Mouse (Mus musculus): ENCODE data around the gene Cars2. TPM values are rescaled to one million over a fixed set of nuclear protein-coding genes. Genes with fewer than 3 reads are reported as not detected.

Gene Cars2
- total and polyA plus RNA-seq, 3 experiments: 62.8 to 63.8 TPM; not detected in 1

GRCm38 (mm10) chr8:11486142-11486541, 64.4 kb downstream of the Cars2 start:
- TF ChIP-seq RAD21 (IDR thresholded peaks at IDR 0.05; ENCODE audit: low read depth, low read length) (peak; percentile 83), ZKSCAN1 (IDR thresholded peaks at IDR 0.05; ENCODE audit: low read depth, low read length) (no peak), TAL1 (IDR thresholded peaks at IDR 0.05; ENCODE audit: low read length) (no peak), SMC3 (IDR thresholded peaks at IDR 0.05; ENCODE audit: low read depth, low read length) (peak; percentile 82), CTCF (IDR thresholded peaks at IDR 0.05 in 2 of 3, conservative IDR thresholded peaks at IDR 0.05 in 1 of 3; ENCODE audit: control insufficient read depth in 1 of 3, insufficient read depth in 1 of 3, low read depth in 2 of 3, low read length in 3 of 3, poor library complexity in 1 of 3, severe bottlenecking in 1 of 3) (peak; percentile 89 to 90 (median 90)), MYC (IDR thresholded peaks at IDR 0.05; ENCODE audit: low read depth, low read length) (no peak), EP300 (IDR thresholded peaks at IDR 0.05; ENCODE audit: low read depth in 1 of 2, low read length in 2 of 2) (no peak), KAT2A (conservative IDR thresholded peaks at IDR 0.05; ENCODE audit: low read depth, low read length) (no peak), BHLHE40 (IDR thresholded peaks at IDR 0.05; ENCODE audit: borderline replicate concordance, low read depth, low read length) (no peak), HCFC1 (IDR thresholded peaks at IDR 0.05; ENCODE audit: low read depth, low read length) (no peak), POLR2AphosphoS5 (IDR thresholded peaks at IDR 0.05; ENCODE audit: borderline replicate concordance, low read depth, low read length) (no peak), JUND (IDR thresholded peaks at IDR 0.05; ENCODE audit: low read depth, low read length) (no peak), NELFE (IDR thresholded peaks at IDR 0.05; ENCODE audit: low read depth, low read length) (no peak), MAX (IDR thresholded peaks at IDR 0.05; ENCODE audit: low read length) (no peak), MXI1 (IDR thresholded peaks at IDR 0.05; ENCODE audit: low read depth, low read length) (no peak), USF1 (IDR thresholded peaks at IDR 0.05; ENCODE audit: low read depth, low read length) (no peak), ZC3H11A (IDR thresholded peaks at IDR 0.05; ENCODE audit: low read depth, low read length) (peak; percentile 66), ZMIZ1 (IDR thresholded peaks at IDR 0.05; ENCODE audit: low read depth, low read length) (no peak), TCF12 (IDR thresholded peaks at IDR 0.05; ENCODE audit: low read depth, low read length) (no peak), POLR2A (IDR thresholded peaks at IDR 0.05; ENCODE audit: control insufficient read depth in 1 of 2, insufficient read depth in 1 of 2, low read depth in 1 of 2, low read length in 2 of 2, poor library complexity in 1 of 2) (no peak), RCOR1 (IDR thresholded peaks at IDR 0.05; ENCODE audit: low read depth, low read length) (no peak), ZNF384 (IDR thresholded peaks at IDR 0.05; ENCODE audit: low read depth, low read length) (no peak)
- Histone ChIP-seq H3K9me3 (replicated peaks; ENCODE audit: insufficient read depth, low read length) (no peaks in the 10 kb centered on the region), H3K4me1 (ENCODE audit: control insufficient read depth in 1 of 2, insufficient read depth in 2 of 2, low read length in 2 of 2) (peaks cover 0 to 12% of the 10 kb centered on the region in 2 experiments; a peak in 2 of 4 replicates), H3K79me2 (ENCODE audit: control insufficient read depth, insufficient read depth, low read length, poor library complexity) (no peaks in the 10 kb centered on the region), H3K4me3 (ENCODE audit: control insufficient read depth in 1 of 2, insufficient read depth in 1 of 2, low read depth in 2 of 2, low read length in 2 of 2) (no peak overlapping the region), H3K36me3 (ENCODE audit: control insufficient read depth in 1 of 2, insufficient read depth in 2 of 2, low read length in 2 of 2) (peaks cover 0 to 5% of the 10 kb centered on the region in 2 experiments; a peak in 2 of 4 replicates), H3K27me3 (ENCODE audit: control insufficient read depth in 1 of 2, insufficient read depth in 2 of 2, low read length in 2 of 2) (no peaks in the 10 kb centered on the region; a peak in 1 of 4 replicates), H3K27ac (ENCODE audit: control insufficient read depth, low read depth, low read length) (no peak overlapping the region), H3K9ac (ENCODE audit: control insufficient read depth, low read depth, low read length, poor library complexity, severe bottlenecking) (no peak overlapping the region)
- peak; percentile 80 for DNase-seq (ENCODE audit: low read depth, low spot score)

DNA sequence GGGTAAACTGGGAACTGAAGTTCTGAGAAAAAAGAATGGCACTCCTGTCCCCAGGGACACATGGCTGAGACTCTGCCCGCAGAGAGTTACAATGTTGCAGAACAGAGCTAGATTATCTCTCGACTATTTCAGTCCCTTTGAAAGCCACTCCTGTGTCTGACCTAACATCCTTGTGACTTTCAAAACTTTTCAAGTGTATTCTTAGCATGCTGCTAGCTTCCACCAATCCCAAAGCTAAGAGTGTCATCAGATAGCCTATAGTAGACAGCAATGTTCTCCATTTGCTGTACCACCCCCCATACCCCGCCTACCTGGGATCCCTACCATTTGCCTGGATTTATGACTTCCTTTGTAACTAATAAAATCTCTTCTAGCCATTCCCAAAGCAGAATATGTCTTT, 68.0 kb downstream of the Cars2 start:
- H3K4me1 ChIP-seq (ENCODE audit: control insufficient read depth in 1 of 2, insufficient read depth in 2 of 2, low read length in 2 of 2): peaks cover 0 to 12% of the 10 kb centered on the region in 2 experiments; a peak in 2 of 4 replicates
- H3K9ac ChIP-seq (ENCODE audit: control insufficient read depth, low read depth, low read length, poor library complexity, severe bottlenecking): no peak overlapping the region
- no peaks in the 10 kb centered on the region; a peak in 1 of 4 replicates for H3K27me3 ChIP-seq (ENCODE audit: control insufficient read depth in 1 of 2, insufficient read depth in 2 of 2, low read length in 2 of 2)
- no peaks in the 10 kb centered on the region; the same call in 1 of the 2 replicates for H3K79me2 ChIP-seq (ENCODE audit: control insufficient read depth, insufficient read depth, low read length, poor library complexity)
- no peak overlapping the region for H3K4me3 ChIP-seq (ENCODE audit: control insufficient read depth in 1 of 2, insufficient read depth in 1 of 2, low read depth in 2 of 2, low read length in 2 of 2)
- no peak for DNase-seq (ENCODE audit: low read depth, low spot score)
- H3K36me3 ChIP-seq (ENCODE audit: control insufficient read depth in 1 of 2, insufficient read depth in 2 of 2, low read length in 2 of 2): peaks cover 0 to 5% of the 10 kb centered on the region in 2 experiments; a peak in 2 of 4 replicates
- H3K9me3 ChIP-seq (replicated peaks; ENCODE audit: insufficient read depth, low read length): no peaks in the 10 kb centered on the region
- H3K27ac ChIP-seq (ENCODE audit: control insufficient read depth, low read depth, low read length): no peak overlapping the region
- TF ChIP-seq JUND (IDR thresholded peaks at IDR 0.05; ENCODE audit: low read depth, low read length) (no peak), E2F4 (IDR thresholded peaks at IDR 0.05; ENCODE audit: borderline replicate concordance, low read depth, low read length) (no peak), POLR2AphosphoS2 (IDR thresholded peaks at IDR 0.05; ENCODE audit: low read length) (no peak), HCFC1 (IDR thresholded peaks at IDR 0.05; ENCODE audit: low read depth, low read length) (no peak), ZNF384 (IDR thresholded peaks at IDR 0.05; ENCODE audit: low read depth, low read length) (no peak), TBP (IDR thresholded peaks at IDR 0.05; ENCODE audit: low read depth, low read length) (no peak), ZMIZ1 (IDR thresholded peaks at IDR 0.05; ENCODE audit: low read depth, low read length) (no peak), RCOR1 (IDR thresholded peaks at IDR 0.05; ENCODE audit: low read depth, low read length) (no peak), TCF12 (IDR thresholded peaks at IDR 0.05; ENCODE audit: low read depth, low read length) (no peak)

All from MEL (cell line).